Mouse (Mus musculus): ENCODE data around the gene Pacs1. TPM values are rescaled to one million over a fixed set of nuclear protein-coding genes. Genes with fewer than 3 reads are reported as not detected.
"Not testable (repeated sequence)": the region's sequence is repeated elsewhere in the genome, so short reads cannot be mapped to it uniquely, and the experiment has no call there.

Pacs1 gene
- polyA plus RNA-seq, 2 experiments from 2014 or later: 16.5 to 21.9 TPM

GRCm38 (mm10) chr19:5150358-5150757 lies 122.6 kb downstream of the Pacs1 start:
- no peak for ATAC-seq

- ATAC-seq: not testable (repeated sequence)
Observed at GRCm38 (mm10) chr19:5149041-5149440, 123.9 kb downstream of the Pacs1 start.

- ATAC-seq: no peak
Observed at GRCm38 (mm10) chr19:5139640-5140039, 133.3 kb downstream of the Pacs1 start.

DNA sequence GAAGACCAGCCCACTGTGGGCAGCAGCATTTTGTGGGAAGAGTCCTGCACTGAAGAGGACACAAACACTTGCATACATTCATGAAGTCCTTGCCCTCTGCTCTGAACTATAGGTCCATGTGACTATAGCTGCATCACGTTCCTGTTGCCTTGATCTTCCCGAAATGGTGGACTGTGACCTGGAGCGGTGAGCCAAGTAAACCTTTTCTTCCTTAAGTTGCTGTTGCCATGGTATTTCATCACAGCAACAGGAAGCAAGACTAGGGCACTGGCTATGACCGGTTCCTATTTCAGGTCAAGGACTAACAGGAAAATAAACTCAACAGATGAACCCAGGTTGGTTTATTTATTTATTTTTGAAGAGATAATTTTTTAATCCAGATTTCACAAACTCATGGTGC lies 141.7 kb downstream of the Pacs1 start:
- ATAC-seq: no peak

DNA sequence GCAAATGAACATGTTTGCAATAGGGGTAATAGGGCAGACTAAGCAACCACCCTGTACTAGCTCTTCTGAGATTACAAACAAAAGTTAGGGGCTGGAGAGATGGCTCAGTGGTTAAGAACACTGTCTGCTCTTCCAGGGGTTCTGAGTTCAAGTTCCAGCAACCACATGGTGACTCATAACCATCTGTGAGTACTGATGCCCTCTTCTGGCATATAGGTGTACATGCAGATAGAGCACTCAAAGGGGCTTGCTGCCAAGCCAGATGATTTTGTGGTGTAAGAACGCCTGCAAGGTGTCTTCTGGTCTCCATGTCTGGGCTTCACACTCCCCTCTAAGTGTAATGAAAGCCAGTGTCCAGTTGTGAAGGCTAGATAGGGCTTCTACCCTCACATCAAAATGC lies 143.1 kb downstream of the Pacs1 start:
- no peak for ATAC-seq

GRCm38 (mm10) chr19:5124055-5124614 lies 148.8 kb downstream of the Pacs1 start:
- ATAC-seq: no peak

GRCm38 (mm10) chr19:5123241-5123640 lies 149.7 kb downstream of the Pacs1 start:
- ATAC-seq: no peak

- ATAC-seq: no peak
Observed at GRCm38 (mm10) chr19:5122492-5122891, 150.4 kb downstream of the Pacs1 start.

DNA sequence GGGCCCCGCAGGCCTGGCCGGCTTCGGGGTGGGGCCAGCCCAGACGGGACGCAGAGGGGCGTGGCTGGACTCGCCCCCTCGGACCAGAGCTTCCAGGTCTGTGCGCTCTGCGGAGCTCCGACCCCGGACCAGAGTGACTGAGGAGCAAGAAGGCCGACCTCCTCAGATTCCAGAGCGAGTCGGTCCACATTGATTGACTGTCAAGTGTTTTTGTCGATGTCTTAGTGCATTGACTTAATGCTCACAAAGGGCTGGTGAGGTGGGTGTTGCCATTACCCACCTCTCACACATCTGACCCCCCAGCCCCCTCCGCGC lies 154.6 kb downstream of the Pacs1 start, which contains the start of gene Klc2:
TSS of gene Klc2 (minus strand) at position 177 of the 315 bp plus-strand sequence.
- ATAC-seq: peak; percentile 44

GRCm38 (mm10) chr19:5117494-5118383 lies 155.2 kb downstream of the Pacs1 start:
- peak; percentile 90 for ATAC-seq

DNA sequence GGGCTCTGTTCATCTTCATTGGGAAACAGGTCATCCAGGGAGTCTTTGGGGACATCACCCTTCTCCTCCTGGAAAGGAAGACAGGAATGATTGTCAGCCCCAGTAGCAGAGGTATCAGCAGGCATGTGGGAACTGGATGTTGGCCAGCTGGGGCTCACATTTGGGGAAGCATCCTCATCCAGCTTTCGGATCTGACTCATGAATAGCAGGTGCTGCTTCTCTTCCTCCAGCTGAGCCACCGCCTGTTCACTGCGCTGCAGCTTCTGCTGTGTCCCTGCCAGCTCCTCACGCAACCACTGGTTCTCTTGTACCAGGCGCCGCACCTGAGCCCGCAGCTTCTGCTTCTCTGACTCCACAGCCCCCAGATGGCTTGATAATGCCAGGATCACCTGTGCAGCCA lies 159.1 kb downstream of the Pacs1 start:
- ATAC-seq: no peak

DNA sequence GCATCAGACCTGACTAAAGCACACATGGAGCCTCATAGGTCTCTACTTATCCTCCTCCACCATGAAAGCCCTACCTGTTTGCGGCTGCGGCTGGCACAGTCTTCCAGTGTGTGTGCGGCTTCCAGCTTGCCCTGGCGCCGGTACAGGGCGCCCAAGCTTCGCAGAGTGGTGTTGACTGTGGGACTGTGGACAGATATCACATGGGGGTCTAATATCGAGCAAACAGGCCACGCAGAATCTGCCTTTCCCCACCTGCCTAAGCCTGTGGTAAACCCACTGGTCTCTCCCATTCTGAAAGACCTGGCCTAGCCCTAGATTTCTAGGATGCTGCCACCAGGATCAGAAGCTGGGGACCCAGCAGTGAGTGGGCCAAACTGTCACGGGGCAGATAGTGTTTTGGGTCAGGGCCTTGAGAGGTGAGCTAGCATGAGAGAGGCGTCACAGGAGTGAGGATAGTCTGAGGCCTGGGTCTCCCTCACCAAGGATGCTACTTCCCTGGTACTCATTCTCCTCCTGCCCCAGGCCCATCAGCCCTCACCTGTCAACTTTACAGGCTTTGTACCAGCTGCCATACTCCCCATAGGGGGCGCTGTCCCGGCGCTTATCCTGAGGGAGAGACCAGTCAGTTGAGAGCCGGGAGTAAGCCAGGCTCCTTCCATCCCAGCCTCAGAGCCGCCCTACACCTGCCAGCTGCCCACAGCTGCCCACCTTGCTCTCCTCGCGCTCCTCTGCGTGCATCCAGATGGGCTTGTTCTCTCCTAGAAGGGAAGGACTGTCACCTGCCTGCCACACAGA lies 163.1 kb downstream of the Pacs1 start:
- ATAC-seq: no peak

GRCm38 (mm10) chr19:5108702-5109101 lies 164.2 kb downstream of the Pacs1 start:
- no peak for ATAC-seq

DNA sequence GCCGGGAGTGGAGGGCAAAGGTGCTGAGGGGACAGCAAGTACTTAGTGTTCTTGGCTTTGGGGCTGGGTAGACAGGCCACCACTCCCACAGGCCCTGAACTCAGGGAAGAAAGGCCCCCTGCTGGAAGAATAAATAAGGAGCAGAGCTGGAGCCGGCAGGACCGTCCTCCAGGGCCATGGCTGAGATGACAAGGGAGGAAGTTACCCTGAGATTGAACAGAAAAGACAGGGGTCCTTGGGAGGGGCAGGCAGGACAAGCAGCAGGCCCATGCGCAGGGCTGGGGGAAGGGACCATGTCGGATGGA lies 164.7 kb downstream of the Pacs1 start:
- no peak for ATAC-seq

DNA sequence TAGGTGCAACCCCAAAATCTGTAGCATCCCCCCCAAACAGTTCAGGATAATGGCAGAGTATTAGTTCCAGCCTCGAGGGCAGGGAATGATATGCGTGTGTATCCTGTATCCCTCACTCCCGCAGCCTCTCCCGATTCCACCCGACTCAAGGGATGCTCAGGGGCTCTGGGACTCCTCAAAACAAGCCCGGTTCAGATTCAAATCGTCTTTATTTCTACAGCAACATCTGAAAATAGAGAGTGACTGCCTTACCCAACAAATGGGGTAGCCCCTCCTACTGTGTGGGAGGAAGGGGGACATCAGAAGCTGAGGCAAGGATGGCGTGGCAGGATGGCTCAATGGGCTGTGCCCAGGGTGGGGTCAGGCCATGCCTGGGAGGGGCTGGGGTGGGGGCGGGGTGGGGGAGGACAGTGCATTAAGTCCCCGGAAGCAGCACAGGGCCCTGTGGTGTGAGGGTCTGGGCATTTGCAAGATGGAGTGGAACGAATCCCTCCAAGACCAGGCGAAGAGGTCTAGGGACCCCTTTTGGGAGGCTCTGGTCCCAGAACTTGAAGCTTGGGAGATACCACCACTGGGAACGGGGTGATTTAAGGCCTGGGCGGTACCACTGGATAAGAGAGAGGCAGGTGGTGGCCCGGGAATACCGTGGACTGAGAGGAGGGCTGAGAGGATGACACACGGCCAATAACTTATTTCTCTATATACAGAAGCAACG lies 165.2 kb downstream of the Pacs1 start:
- ATAC-seq: no peak

GRCm38 (mm10) chr19:5106731-5107191 lies 166.2 kb downstream of the Pacs1 start, which contains the start of gene Rab1b:
Rab1b (minus strand) TSS chr19:5107072.
- ATAC-seq: peak; percentile 99

DNA sequence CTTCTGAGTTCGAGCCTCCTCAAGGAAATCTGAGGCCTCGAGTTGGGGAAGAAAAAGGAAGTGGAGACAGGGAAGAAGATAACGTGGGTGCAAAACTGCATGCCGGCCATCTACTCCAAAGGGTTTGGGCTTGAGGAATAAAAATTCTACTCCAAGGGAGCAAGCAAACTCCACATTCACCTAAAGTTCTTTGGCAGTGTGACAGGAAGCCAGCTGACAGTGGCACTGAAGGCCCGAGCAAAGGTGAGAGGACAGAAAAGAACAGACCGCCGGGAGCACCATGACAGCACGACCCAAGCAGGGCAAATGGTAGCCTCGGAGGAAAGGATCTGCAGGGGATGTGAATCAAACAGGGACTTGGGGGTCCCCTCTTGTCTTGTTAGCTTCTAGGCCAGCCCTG lies 166.8 kb downstream of the Pacs1 start:
- ATAC-seq: no peak

- ATAC-seq: peak; percentile 63
Observed at GRCm38 (mm10) chr19:5098363-5099143, 174.4 kb downstream of the Pacs1 start, which contains the start of gene Cnih2. Cnih2 (minus strand) TSS chr19:5098521.

GRCm38 (mm10) chr19:5097521-5098362 lies 175.2 kb downstream of the Pacs1 start:
- ATAC-seq: no peak

DNA sequence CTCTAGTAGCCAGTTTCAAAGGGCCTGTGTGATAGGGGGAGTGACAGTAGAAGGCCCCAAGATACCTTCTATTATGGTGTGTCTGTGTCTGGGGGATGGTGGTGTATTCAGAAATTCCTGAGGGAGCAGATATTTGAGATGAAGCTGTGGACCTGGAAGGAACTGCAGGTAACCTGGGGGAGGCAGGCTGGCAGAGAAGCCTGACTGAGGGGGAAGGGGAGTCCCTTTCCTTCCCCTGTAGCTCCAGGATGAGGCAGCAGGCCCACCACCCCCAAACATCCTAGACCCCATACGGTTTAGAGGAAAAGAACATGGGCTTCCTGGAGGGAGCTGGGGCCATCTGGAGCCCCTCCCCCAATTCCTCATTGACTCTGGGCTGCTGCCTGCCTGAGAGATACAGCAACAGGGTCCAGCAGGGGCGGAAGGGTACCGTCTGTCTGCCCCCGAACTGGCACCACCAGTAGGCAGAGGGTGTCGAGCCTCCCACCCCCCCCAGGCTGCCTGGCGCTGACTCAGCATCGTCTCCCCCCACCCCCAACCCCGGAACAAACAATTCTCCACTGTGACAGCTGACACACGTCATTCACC lies 176.9 kb downstream of the Pacs1 start:
- no peak for ATAC-seq
